Mouse (Mus musculus) c-Kit-negative CD71-positive TER-119-positive erythroid progenitor cells, embryonic 14.5 days (primary cell): ENCODE results near the gene Smim1.
A peak's percentile ranks its signal among the peaks of the same experiment; 100 is the strongest.

Experiments
- DNase-seq: peaks from one replicate; pipeline ENCODE4 v3.0.0-alpha.2; 2013; ENCODE audit warnings: low read depth, low spot score

Gene Smim1

GRCm38 (mm10) chr4:154025641-154026440 lies at the start of gene Smim1:
Gene Smim1 (minus strand): TSS chr4:154026230.
- peak; percentile 68 for DNase-seq

- DNase-seq, result no peak
These were observed 45.9 kb upstream of the Smim1 start for GRCm38 (mm10) chr4:154071941-154072340.

- DNase-seq, result no peak
These were observed 45.5 kb upstream of the Smim1 start for GRCm38 (mm10) chr4:154071521-154071920.

GRCm38 (mm10) chr4:154070896-154071295 lies 44.9 kb upstream of the Smim1 start:
- DNase-seq, result no peak

- DNase-seq, result peak; percentile 21
These were observed 39.1 kb upstream of the Smim1 start for GRCm38 (mm10) chr4:154064827-154065773.

GRCm38 (mm10) chr4:154057696-154058095 lies 31.7 kb upstream of the Smim1 start:
- DNase-seq, result no peak

GRCm38 (mm10) chr4:154056661-154057060 lies 30.6 kb upstream of the Smim1 start:
- DNase-seq, result no peak

GRCm38 (mm10) chr4:154056046-154056445 lies 30.0 kb upstream of the Smim1 start:
- no peak for DNase-seq

GRCm38 (mm10) chr4:154055482-154055881 lies 29.5 kb upstream of the Smim1 start:
- no peak for DNase-seq

GRCm38 (mm10) chr4:154053065-154053464 lies 27.0 kb upstream of the Smim1 start:
- no peak for DNase-seq

GRCm38 (mm10) chr4:154051401-154051800 lies 25.4 kb upstream of the Smim1 start:
- no peak for DNase-seq

GRCm38 (mm10) chr4:154045837-154046236 lies 19.8 kb upstream of the Smim1 start:
- DNase-seq, result no peak

- DNase-seq, result no peak
These were observed 16.5 kb upstream of the Smim1 start, which contains the start of gene Ccdc27 for GRCm38 (mm10) chr4:154042577-154042976. Gene Ccdc27 (minus strand): TSS chr4:154042677.

GRCm38 (mm10) chr4:154037123-154037522 lies 11.1 kb upstream of the Smim1 start:
- DNase-seq, result no peak

- DNase-seq, result peak; percentile 56
These were observed 2.6 kb upstream of the Smim1 start for GRCm38 (mm10) chr4:154028646-154029045.

GRCm38 (mm10) chr4:154028066-154028465 lies 2.0 kb upstream of the Smim1 start:
- no peak for DNase-seq

GRCm38 (mm10) chr4:154026441-154026761 lies 371 bp upstream of the Smim1 start:
- DNase-seq, result no peak

- peak; percentile 49 for DNase-seq
These were observed 1.1 kb downstream of the Smim1 start for GRCm38 (mm10) chr4:154024729-154025521.

- DNase-seq, result peak; percentile 68
These were observed 2.1 kb downstream of the Smim1 start for GRCm38 (mm10) chr4:154023754-154024601.

GRCm38 (mm10) chr4:154022844-154023243 lies 3.2 kb downstream of the Smim1 start:
- no peak for DNase-seq

- no peak for DNase-seq
These were observed 3.6 kb downstream of the Smim1 start for GRCm38 (mm10) chr4:154022407-154022806.
